Mouse (Mus musculus) brain, embryonic 14.5 days (tissue): ENCODE results near the gene Taf3. TPM values are rescaled to one million over a fixed set of nuclear protein-coding genes. Genes with fewer than 3 reads are reported as not detected.

ENCODE experiments used
- DNase-seq: peaks from one replicate; pipeline ENCODE4 v3.0.0-alpha.2; 2011; ENCODE audit warnings: low read depth
- CTCF ChIP-seq: fragments of 200-500 bp; IDR thresholded peaks from 2 replicates; pipeline ENCODE4 v1.5.1; 2012; ENCODE audit warnings: inconsistent platforms, mild to moderate bottlenecking, moderate library complexity, borderline replicate concordance; ENCODE audit not compliant: insufficient read depth, insufficient read length; ENCODE audit errors: extremely low read depth
- POLR2A ChIP-seq: fragments of 200-500 bp; IDR thresholded peaks from 2 replicates; pipeline ENCODE4 v1.6.1; 2012; ENCODE audit warnings: mild to moderate bottlenecking, inconsistent platforms, borderline replicate concordance; ENCODE audit not compliant: poor library complexity, insufficient read depth, insufficient read length, severe bottlenecking; ENCODE audit errors: extremely low read depth
- polyA plus RNA-seq: library from polyadenylated mRNA; depleted of rRNA; stranded (reverse); fragments of >200 nt; gene quantifications from 2 replicates; pipeline ENCODE4 v1.2.3, GENCODE M21; 2012

Gene Taf3
- polyA plus RNA-seq, 1 experiment = 12.3 TPM

DNA sequence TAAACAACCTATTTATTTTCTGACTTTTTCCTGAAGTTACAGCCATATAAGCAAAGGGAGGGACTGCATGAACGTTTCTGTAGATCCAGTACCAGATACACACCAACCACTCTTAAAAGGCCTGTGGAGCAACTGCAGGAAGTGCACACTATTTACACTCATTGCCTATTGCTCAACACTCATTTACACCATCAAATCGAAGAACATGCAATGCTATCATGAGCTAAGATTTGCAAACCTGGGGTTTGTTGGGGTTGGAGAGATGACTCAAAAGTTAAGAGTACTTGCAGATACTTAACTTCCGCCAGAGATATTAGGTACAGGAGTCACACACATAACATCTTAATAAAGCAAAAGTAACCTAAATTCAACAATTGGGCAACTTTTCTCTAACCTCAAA is 76.5 kb downstream of the Taf3 start:
- TF ChIP-seq CTCF = no peak
- TF ChIP-seq POLR2A = no peak
- DNase-seq = no peak

DNA sequence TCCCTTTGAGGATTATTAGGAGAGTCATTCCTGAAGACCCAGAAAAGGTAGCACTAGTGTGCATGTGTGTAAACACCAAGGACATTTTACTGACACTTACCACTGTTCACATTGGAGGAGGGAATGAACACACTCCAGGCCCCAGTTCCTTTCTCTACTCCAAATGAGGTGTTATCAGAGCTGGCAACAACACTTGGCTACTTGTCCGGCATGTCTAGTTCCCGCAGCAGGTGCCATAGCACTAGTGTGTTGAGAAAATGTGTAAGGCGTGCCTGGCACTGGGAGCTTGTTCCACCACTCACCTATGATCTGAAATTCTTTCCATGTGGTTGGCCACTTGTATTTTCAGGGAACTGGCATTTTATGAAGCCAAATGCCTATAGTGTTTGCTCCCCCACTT is 77.8 kb downstream of the Taf3 start:
- TF ChIP-seq POLR2A = no peak
- no peak for TF ChIP-seq CTCF
- no peak for DNase-seq

DNA sequence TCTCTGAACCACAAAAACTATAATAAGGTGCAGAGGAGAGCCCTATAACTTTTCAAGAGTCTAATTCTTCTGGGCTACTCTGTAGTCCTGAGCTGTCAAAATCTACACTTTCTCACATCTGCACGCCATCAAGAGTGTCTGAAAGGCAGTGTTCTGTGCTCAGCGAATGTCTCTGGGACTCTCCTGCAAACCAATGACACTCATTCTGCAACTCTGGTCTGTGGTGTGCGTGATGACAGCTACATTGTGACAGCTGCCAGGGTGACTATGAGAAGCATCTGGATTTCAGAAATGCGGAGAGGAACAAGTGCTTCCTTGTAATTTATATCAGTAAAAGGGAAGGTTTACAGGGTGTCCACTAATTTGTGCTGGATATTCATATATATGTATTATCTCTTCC is 78.2 kb downstream of the Taf3 start:
- TF ChIP-seq POLR2A (no peak), CTCF (no peak)

DNA sequence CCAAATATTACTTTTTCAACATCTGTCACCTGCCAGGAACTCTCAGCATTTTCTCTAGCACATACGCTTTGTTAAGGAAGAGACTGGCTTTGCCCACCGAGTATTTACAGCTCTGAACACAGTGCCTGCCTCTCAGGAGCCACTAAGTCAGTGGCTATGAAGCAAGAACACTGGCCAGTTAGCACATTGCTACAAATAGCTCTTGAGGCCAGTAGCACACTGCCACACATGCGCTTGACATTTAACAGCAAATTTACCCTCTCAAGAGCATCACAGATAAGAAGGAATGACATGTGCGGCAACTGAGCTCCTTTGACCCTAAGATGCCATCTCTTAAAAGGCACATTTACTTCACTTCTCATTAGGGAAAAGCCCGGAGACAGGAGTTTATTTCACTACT is 78.7 kb downstream of the Taf3 start:
- no peak for DNase-seq
- TF ChIP-seq CTCF (no peak), POLR2A (no peak)

More for the DNA sequence above, 78.2 kb downstream of the Taf3 start:
- DNase-seq = no peak

DNA sequence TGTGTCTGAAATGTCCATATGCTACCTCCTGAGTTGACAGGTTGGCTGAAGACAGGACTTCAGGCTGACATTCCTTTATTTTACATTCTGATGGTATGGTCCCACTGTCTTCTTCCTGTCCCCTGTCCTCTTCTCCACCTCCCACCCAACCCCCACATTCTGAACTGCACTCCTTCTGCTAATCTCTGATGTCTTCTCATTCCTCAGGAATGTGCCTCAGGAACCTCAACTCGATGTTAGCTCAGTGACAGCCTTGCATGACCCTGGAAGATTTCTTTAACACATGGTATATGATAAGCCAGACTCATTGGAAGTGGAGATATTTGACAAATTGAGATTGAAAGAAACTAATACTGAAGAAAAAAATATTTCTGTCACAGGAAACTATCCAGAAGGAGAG is 81.8 kb downstream of the Taf3 start:
- TF ChIP-seq CTCF = no peak
- no peak for TF ChIP-seq POLR2A
- DNase-seq = no peak

DNA sequence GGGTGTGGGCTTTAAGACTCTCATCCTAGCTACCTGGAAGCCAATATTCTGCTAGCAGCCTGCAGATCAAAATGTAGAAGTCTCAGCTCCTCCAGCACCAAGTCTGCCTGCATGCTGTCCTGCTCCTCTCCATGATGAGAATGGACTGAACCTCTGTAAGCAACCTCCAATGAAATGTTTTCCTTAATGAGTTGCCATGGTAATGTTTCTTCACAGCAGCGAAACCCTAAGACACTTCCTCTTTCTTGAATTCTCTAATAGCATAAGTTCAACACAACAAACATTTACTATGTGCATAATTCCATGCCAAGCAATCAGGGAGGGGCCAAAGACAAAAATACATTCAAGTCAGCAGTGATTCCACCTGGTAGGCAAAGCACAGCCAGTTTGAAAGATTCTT is 82.8 kb downstream of the Taf3 start:
- TF ChIP-seq CTCF = no peak
- TF ChIP-seq POLR2A = no peak
- DNase-seq = no peak

DNA sequence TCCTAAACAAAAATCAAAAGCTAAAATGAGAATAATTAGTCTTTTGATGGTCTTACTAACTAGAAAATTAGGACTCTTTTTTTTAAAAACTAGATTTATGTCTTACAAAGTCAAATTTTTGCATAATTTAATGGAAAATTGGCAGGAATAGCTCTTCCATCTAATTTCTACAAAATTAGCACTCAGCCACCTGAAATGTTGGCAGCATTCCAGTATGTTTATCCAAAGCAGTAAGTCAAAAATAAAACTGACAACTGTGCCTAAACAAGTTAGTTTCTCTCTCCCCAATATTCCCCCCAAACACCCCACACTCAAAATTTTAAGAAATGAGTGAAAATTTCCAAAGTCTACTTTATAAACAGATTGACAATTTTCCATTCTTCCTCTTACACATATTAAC is 85.5 kb downstream of the Taf3 start:
- peak; percentile 43 for DNase-seq
- no peak for TF ChIP-seq CTCF
- no peak for TF ChIP-seq POLR2A

DNA sequence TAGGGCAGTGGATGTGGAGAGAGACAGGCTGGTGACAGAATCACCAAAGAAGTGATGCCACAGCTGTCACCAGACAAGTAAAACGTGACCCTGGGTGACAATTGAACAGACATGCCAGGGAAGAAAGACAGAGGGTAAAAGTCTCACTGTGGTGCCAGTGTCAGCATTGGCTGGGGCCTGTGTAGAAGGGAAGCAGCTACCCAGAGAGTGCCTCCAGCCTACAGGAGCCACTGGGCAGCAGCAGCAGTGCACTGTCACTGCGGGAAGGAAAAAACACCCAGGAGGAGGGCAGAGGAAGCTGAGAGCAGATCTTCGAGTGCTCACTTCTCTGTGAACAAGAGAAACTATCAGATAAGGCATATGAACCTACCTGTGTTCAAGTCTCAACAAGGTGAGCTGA is 86.7 kb downstream of the Taf3 start:
- DNase-seq = no peak
- TF ChIP-seq POLR2A (no peak), CTCF (no peak)

DNA sequence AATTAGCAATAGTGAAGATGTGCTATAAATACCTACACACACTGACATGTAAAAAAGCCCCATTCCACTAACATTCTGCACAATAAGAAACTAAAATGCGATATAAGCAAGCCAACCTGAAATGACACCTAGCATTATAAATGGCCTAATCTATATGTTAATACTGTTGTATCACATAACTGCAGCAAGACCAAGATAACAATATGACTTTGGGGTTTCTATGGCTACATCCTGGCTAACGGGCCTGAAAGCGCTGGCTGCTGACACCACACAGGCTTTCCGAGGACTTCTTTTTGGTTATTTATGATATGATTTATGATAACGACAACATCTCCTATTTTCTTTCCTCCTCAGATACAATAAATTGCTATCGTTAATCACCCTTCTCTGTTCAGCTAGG is 90.4 kb downstream of the Taf3 start:
- DNase-seq = no peak
- TF ChIP-seq POLR2A (no peak), CTCF (no peak)

DNA sequence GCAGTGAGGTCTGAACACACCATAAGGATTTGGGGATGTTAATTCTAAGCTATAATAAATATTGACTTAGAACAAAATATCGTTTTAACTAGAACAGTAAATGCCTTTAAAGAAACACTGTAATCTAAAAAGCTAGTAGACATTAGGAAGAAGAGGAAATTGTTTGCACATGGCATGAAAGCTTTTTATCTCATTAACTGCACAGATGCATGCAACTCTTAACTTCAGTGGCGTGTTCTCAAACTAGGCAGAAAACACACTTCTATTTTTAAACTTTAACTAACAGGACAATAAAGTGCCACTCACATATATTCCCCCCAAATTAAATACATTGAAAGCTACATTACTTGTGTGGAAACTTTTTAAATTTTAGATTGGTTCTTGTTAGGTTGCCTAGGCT is 91.8 kb downstream of the Taf3 start:
- TF ChIP-seq POLR2A = no peak
- no peak for TF ChIP-seq CTCF
- DNase-seq = no peak

DNA sequence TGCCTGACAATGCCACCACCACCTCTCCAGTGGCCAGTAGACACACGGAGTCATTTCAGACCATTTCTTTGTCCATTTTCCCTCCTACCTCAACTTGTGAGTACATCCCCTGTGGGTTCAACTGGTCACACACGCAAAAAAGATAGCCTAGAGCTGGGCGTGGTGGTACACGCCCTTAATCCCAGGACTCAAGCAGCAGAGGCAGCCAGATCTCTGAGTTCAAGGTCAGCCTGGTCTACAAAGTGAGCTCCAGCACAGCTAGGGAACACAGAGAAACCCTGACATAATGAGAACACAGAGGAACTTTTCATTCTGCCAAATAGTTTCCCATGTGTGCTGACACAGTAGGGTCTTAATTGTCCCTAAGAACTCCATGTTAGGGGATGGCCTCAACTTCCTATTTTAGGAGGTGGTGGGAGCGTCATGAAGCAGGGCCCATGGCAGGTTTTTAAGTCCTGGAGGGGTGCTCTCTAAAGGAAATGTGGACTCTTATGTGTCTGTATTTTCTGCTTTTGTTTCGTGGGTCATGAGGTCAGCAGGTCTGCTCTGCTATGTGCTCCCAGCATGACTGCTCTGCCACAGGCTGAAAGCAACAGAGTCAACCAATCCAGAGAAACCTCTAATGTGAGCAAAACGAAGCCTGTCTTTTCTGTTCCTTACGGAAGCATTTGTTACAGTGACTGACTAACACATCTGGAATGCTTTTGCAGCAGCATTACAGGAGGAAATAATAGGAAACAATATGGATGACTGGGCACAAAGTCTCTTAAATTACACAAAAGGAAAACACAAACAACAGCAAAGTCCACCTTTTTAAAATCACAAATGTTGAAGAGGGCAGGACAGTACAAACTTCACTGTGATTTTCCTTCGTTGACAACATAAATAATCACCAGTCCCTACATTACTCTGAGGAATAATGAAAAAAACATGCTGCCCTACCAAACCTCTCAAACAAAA is 92.5 kb downstream of the Taf3 start:
- no peak for DNase-seq
- TF ChIP-seq POLR2A (no peak), CTCF (no peak)

DNA sequence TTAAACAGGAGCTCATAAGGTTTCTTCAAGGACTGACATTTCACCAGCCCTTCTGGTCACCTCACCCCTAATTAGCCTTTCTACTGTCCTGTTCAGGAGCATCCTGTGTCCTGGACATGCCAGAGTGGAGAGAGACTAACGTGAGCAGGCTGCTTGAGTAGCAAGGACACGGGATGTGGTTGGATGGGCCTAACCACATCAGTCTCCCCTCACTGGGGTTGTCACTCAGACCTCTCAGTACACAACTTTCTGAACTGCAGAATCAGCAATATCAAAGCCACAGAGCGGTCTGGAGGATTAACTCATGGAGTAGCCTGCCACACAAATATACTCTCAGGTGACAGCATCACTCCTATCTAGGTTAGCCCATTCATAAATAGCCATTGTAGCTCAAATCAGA is 101.7 kb downstream of the Taf3 start:
- TF ChIP-seq POLR2A = no peak
- TF ChIP-seq CTCF = no peak
- DNase-seq = no peak
